Mouse (Mus musculus) kidney, adult 8-10 months (tissue): ENCODE results near the gene Slc16a13.

Experiments
- DNase-seq, 2 experiments: peaks; one replicate each; pipeline ENCODE4 v3.0.0; 2022

Slc16a13 gene

DNA sequence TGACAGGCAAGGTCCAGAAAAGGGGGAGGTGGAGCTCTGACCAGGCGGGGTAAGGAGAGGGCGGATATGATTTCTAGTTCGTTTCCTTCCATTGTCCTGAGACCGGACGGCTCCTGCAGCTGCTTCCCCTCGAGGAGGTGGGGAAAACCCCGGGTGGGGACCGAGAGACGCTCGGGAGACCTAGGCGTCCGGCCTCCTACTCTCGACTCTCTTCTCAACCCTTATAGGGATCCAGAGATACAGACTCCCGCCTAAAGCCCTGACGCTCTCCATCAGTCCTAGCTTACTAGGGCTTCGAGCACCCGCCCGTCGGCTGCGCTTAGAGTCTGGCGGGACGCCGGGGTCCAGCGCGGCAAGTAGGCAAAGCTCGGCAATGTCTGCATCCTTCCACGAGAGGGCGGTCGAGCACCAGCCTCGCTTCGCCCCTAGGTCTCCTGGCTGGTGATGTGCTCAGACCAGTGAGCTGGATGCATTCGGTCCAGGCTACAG lies 9.4 kb upstream of the Slc16a13 start:
- peak; percentile 77 to 82 for DNase-seq

DNA sequence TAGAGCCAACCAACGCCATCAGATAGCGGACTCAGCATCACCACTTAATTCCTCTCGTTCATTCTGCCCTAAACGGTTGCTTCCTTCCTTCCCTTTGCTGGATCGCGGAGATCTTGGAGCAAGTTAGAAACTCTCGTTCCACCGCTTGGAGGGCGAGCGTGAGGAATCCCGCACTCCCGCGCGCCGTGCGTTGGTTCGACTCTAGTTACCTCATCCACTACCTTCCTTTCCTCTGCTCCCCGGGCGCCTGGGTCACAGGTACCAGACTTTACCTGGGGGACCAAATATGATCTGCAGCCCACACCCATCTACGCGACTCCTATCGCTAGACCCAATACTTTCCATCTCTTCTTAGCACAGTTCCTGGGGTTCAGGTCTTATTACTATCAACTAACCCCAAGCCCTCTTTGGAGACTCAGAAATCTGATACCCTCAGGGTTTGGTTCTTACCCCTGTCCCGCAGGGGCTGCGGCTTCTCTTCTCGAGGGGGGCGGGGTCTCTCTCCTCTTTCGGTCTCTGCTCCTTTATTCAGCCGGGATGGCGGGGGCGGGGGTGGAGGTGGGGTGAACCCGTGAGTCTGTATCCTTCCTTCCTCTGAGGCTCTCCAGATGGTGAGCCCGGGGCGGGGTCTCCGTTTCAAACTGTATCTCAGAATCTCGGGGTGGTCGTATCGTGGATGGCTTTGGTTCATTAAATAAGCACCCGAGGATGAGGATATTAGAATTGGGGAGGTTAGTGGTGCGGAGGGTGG lies 8.6 kb upstream of the Slc16a13 start, which contains the start of gene Bcl6b:
Gene Bcl6b (minus strand): TSS at position 539 of the 751 bp plus-strand sequence.
- peak in 1 of 2 experiments; percentile 37 for DNase-seq

DNA sequence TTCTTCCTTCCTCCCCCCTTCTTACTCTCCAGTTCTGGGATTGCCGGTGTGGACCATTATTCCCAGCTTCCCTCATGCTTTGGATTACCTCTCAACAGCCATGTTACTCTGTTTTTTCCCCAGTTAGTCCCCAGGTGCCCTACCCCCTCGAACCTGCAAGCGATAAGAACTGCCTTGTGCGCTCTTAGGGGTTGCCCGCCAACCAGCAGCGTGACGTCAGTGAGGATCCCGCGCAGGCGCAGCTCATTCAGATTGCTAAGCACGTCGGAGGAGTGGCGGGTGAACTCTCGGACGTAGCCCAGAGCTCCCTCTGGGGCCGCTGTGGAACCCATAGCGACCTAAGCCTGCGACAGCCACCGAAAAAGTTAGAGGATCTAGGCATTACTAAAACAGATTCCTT lies 8.0 kb upstream of the Slc16a13 start:
- peak; percentile 77 to 89 for DNase-seq

DNA sequence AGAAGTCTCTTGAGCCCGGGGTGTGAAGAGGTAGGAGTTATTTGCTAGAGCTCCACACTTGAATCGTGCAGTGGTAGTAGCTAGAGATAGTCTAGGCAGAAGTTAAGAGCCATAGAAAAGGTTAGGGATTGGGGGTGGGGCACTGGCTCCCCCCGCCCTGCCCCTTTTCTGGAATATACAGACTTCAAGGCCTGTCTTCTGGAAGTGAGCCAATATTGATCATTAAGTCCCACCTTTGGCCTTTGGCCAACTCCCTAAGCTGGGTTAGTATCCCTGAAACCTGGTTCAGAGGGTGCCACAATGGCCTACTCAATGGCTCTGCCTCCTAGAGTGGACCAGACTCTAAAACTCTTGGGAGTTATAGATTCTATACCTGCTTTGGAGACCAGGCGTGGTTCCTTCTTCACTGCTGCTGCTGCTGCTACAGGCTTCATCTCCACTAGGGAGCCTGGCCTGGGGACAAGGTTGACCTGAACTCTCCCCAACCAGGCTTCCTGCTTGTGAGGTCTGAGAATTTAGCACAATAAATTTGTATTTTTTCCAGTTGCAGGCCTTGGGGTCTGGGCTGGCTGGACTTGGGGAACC lies 6.9 kb upstream of the Slc16a13 start:
- DNase-seq: no peak

DNA sequence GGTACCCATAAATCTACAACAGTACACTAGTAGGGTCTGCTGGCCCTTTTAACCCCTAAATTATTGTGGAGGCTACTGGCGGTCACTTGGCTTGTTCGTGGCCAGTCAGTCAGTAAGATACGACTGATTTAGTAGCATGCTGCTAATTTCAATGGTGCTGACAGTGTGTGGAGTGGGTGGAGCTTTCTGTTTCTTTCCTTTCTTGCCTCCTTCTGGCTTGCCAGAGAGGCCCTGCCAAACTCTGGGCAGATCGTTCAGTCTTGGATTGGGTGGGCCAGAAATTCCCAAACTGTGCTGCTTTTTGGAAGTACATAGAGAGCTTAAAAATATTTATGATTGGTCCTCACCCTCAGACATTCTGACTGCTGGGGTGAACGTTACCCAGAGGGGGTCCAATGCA lies 6.3 kb upstream of the Slc16a13 start:
- DNase-seq: no peak

DNA sequence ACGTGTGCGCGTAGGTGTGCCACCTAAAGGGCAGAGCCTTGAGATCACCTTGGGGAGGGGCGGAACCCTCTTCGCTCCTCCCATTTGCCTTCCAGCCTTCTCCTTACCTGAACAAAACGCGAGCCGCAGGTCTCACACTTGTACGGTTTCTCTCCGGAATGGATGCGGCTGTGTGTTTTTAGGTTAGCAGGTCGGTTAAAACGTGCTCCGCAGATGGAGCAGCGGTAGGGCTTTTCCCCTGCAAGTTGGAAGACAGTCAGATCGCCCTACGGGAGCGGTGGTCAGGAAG lies 5.7 kb upstream of the Slc16a13 start:
- peak in 1 of 2 experiments; percentile 57 for DNase-seq

DNA sequence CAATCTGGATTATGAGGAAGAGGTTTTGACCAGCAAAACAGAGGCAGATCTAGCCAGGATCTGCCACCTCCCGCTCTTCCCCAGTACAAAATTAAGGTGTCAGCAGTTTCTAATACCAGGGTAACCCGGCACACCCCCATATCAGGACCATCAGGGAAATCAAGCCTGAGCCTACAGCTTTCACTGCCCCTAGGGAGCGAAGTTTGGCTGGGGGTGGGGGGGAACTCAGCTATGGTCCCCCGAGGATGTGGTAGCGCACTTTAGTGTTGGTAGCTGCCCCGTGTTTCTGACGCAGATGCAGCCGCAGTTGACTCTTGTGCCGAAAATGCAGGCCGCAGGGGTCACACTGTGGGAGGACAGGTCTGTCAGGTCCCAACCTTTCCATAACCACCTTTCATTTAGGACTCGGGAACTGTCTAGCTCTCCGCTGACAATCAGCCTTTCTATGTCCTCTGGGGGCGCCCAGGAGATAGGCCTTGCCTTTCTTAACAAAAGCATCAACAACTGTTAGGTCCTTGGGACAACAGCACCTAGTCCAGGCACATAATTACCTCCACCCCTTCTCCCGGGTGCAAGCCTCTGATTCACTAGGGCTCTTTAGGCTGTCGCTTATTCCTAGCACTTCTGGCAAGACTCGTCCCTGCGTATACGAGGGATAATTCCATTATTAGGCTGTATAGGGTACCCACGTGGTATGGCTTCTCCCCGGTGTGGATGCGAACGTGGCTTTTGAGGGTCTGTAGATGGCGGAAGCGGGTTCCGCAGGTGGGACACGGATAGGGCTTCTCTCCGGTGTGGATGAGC lies 5.1 kb upstream of the Slc16a13 start:
- peak in 1 of 2 experiments; percentile 30 for DNase-seq

DNA sequence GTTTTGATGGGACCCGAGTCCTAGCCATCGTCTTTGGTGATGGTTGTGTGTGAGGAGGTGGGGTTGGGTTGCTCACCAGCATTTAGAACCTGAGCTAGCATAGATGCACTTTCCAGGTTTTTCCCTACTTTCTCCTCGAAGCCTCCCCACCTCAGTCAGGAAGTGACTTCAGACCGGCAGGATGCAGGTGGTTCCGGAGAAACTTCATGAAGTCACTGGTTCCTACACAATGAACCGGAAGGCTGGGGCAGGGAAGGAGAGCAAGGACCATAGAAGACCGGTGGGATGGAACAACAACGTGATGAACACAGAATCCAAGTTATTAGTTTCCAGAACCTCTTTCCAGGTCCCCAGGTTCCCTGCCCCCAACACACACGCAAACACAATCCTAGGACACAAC lies 2.9 kb upstream of the Slc16a13 start:
- peak in 1 of 2 experiments; percentile 44 for DNase-seq

DNA sequence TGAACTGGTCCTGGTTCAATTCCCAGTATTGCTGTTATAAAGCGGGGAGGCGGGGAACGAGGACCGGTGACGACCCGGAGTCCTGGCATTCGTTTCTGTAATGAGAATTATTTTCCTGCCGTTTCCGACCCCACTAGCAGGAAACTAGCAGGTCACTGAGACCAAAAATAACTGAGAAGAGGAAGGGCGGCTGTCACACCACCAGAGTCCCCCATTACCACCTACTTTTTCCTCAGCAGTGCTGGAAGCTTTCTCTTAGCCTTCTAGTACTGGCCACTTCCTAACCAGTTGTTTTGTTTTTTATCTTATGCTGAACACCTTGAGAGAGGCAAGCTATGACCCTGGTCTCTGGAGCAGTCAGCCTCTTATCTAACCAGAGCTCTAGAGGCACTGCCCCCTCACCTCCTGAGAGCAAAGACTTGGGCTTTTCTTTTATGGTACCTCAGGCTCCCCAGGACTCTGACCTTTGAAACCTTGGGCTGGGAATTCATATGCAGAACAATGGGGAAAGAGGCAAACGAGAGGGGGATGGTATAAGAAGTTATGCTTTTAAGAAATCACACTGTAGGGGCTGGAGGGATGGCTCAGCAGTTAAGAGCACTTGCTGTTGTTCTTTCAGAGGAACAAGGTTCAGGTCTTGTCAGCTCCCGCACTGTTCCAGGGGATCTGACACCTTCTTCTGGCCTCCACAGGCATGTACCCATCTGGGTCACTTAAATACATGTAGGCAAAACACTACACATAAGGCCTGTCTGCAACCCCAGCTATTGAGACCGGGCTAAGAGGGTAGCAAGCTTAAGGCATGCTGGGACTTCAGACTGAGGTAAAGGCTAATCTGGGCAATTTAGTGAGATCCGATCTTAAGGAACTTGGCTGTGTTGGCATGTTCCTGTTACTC lies 988 bp upstream of the Slc16a13 start:
- DNase-seq: peak in 1 of 2 experiments; percentile 68

GRCm38 (mm10) chr11:70220323-70220722 lies 541 bp downstream of the Slc16a13 start:
- DNase-seq: no peak

DNA sequence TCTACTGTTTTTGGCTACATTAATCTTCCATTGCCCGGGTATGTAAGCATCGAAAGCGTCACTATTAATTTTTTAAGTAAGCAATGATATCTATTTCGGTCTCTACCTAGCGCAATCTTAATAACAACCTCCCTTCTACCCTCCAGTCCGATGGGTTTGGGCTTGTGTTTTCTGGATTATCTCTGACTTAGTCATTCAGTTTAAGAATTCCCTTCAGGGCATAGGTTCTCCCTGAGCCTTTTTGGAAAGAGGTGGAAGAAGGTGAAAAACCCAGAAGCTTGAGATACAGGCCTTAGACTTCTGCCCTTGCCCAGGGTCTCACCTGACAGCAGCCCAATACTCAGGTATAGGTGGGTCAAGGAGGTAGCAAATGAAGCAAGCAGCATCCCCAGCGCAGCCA lies 991 bp downstream of the Slc16a13 start:
- DNase-seq: no peak

GRCm38 (mm10) chr11:70218741-70219470 lies 2.0 kb downstream of the Slc16a13 start:
- DNase-seq: peak in 1 of 2 experiments; percentile 44

- peak; percentile 82 to 89 for DNase-seq
These were observed 2.8 kb downstream of the Slc16a13 start for GRCm38 (mm10) chr11:70218039-70218438.

DNA sequence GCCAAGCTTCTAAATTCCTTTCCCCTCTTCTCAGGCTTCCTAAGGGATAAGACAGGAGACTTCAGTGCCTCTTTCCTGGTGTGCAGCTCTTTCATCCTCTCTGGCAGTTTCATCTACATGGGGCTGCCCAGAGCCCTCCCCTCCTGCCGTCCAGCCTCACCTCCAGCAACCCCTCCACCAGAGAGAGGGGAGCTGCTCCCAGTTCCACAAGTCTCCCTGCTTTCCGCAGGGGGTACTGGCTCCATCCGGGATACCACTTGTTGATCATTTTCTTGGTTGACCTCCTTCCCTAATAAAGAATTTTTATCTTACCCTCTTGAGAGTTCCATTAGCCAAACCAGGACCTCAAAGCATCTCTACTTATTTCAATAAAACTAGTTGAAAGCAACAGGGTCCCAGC lies 4.8 kb downstream of the Slc16a13 start:
- peak in 1 of 2 experiments; percentile 4 for DNase-seq

DNA sequence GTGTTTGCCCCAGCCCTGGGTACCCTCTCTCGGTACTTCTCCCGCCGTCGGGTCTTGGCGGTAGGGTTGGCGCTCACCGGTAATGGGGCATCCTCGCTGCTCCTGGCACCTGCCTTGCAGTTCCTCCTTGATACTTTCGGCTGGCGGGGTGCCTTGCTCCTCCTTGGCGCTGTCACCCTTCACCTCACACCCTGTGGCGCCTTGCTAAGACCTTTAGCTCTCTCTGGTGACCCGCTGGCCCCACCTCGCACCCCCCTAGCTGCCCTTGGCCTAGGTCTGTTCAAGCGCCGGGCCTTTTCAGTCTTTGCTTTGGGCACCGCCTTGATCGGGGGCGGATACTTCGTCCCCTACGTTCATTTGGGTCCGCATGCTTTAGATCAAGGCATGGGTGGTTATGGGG lies 5.6 kb downstream of the Slc16a13 start:
- DNase-seq: peak; percentile 71

DNA sequence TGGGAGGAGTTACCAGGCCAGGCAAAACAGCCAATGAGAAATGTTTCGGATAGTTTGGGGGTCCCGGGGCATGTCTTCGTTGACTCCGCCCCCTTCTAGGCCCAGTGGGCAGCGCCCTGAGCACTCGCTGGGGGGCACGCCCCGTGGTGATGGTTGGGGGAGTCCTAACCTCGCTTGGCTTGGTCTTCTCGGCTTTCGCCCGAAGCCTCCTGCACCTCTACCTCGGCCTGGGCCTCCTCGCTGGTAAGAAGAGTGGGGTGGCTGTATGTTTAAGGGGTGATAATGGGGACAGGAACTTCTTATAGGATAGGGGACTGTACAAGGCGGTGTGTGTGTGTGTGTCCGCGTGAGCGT lies 6.0 kb downstream of the Slc16a13 start:
- DNase-seq: no peak

- DNase-seq: peak; percentile 81 to 82
These were observed 6.5 kb downstream of the Slc16a13 start for GRCm38 (mm10) chr11:70214191-70214855.

- peak in 1 of 2 experiments; percentile 25 for DNase-seq
These were observed 7.1 kb downstream of the Slc16a13 start for GRCm38 (mm10) chr11:70213736-70214135.

DNA sequence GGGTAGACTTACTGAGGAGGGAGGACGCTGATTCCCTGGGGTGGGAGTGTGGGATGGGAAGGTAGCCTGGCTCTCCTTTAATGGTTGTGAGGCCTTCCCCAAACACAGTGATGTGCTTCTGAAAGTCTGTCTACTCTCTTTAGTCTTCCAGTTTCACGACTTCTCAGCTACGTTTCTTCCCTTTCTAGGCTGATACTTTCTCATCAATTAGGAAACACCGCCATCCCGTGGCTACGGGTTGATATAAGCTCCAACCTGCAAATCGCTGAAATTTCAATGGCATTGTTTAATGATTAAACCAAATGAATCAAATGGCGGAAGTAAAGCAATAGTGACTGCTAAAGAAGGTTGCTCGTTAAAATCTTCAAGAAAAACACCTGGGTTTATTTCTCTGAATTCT lies 8.0 kb downstream of the Slc16a13 start:
- peak; percentile 89 to 90 for DNase-seq

DNA sequence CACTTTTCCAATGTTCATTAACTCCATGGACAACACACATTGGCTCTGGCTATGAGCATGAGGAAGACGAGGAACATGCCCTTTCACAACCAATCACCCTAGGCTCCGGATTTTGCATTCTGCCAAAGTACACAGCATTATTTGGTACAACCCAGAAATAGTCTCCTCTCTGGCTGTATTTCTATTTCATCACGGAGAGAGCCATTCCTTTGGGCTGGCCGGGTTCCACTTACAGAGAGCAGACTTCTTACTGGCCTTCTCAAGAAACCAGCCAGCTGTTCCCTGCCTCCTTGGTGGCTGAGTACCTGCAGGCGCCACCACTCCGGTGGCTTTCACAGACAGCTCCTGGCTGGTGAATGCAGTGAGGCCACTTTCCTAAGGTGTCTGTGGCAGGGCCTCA lies 8.4 kb downstream of the Slc16a13 start, which contains the start of gene Slc16a11:
Gene Slc16a11 (plus strand): TSS at position 330 of the 400 bp plus-strand sequence.
- DNase-seq: peak; percentile 28 to 38

DNA sequence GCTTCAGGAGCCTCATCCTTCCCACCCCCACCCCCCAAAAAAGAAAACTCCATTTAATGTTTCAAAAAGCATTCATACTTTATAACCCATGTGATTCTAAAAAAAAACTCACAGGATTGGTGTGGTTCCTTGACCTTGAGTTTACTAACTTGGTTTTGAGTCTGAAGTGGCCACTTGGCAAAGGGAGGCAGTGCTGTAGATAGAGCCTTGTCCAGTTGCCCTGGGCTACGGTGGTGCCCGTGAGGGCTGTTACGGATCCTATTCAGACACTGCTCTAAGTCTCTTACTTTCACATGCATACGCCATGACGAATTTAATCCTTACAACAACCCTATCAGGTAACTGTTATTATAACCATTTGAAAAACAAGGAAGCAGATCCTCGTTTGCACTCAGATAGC lies 8.9 kb downstream of the Slc16a13 start:
- no peak for DNase-seq
